24 mouse cellular contexts compared by ENCODE assay signal in genomic region chr13:115071431-115071830, GRCm38 (mm10). TPM values are rescaled to one million over a fixed set of nuclear protein-coding genes. Genes with fewer than 3 reads are reported as not detected.
DNase-seq lines count a peak whose midpoint lies in the region; ATAC-seq lines count a peak whose summit lies in the region.
"Had no signal": no experiment of that assay in that cellular context is flagged by ENCODE, and none has a peak within 500 bp of the region (broad histone marks: within the 10 kb centered on the region; RNA-seq: fewer than 3 reads in every experiment).

No protein-coding gene starts in this region.

- 86% methylated on average over 3 of the region's 3 CpGs for WGBS in kidney, embryonic 14.5 days

- no peak for ATAC-seq in kidney, embryonic 14.5 days (ENCODE audit: low FRiP score, low TSS enrichment)
- ATAC-seq: forebrain, postnatal 0 days; hindbrain, embryonic 16.5 days; midbrain, embryonic 13.5 days had no signal

- H3K27ac ChIP-seq in kidney, embryonic 14.5 days (ENCODE audit: low read depth, low read length) = no peak overlapping the region
- H3K27ac ChIP-seq: embryonic facial prominence, embryonic 12.5 days; heart, embryonic 15.5 days; hindbrain, embryonic 10.5 days; limb, embryonic 10.5 days; midbrain, embryonic 13.5 days had no signal

- H3K4me2 ChIP-seq in kidney, embryonic 14.5 days (replicated peaks; ENCODE audit: low read depth, low read length) = no peak overlapping the region
- H3K4me2 ChIP-seq: embryonic facial prominence, embryonic 12.5 days; heart, embryonic 15.5 days; intestine, embryonic 15.5 days; midbrain, embryonic 13.5 days had no signal

- peak; percentile 26 for DNase-seq in adrenal gland, postnatal 14 days
- no peak for DNase-seq in adrenal gland, postnatal 25 days
- peak; percentile 70 for DNase-seq in kidney, adult 9 months
- peak; percentile 30 for DNase-seq in lung, postnatal 14 days
- no peak for DNase-seq in lung, postnatal 4 days
- DNase-seq in gastrocnemius, adult 8-10 months (ENCODE audit: low spot score in 2 of 2) = no peak
- DNase-seq: cerebellum, adult 18-20 months; cerebellum, postnatal 14 days; forebrain, postnatal 0 days; gastrocnemius, postnatal 25 days; heart, adult 2 months; liver; thymus, adult 2 months; thymus, postnatal 4 days had no signal

- H3K9ac ChIP-seq in kidney, embryonic 14.5 days (ENCODE audit: low read depth, low read length) = no peak overlapping the region
- H3K9ac ChIP-seq: embryonic facial prominence, embryonic 12.5 days; forebrain, postnatal 0 days; heart, embryonic 15.5 days; intestine, embryonic 15.5 days; midbrain, embryonic 13.5 days had no signal

- H3K27me3 ChIP-seq in kidney, embryonic 14.5 days (ENCODE audit: control insufficient read depth, insufficient read depth, low read length) = no peaks in the 10 kb centered on the region
- H3K27me3 ChIP-seq: embryonic facial prominence, embryonic 12.5 days; heart, embryonic 15.5 days; intestine, embryonic 15.5 days; midbrain, embryonic 13.5 days had no signal

- H3K4me1 ChIP-seq in kidney, embryonic 14.5 days (ENCODE audit: control insufficient read depth, insufficient read depth, low read length) = peaks cover 4% of the 10 kb centered on the region; the same call in 1 of the 2 replicates
- H3K4me1 ChIP-seq: embryonic facial prominence, embryonic 12.5 days; hindbrain, embryonic 10.5 days; intestine, embryonic 15.5 days; limb, embryonic 10.5 days; midbrain, embryonic 13.5 days had no signal

- no peaks in the 10 kb centered on the region for H3K9me3 ChIP-seq in kidney, embryonic 14.5 days (ENCODE audit: control insufficient read depth, low read length)
- H3K9me3 ChIP-seq: embryonic facial prominence, embryonic 12.5 days; heart, embryonic 15.5 days; hindbrain, embryonic 10.5 days; intestine, embryonic 15.5 days; limb, embryonic 10.5 days; midbrain, embryonic 13.5 days had no signal

- H3K36me3 ChIP-seq in kidney, embryonic 14.5 days (ENCODE audit: control insufficient read depth, insufficient read depth, low read length) = no peaks in the 10 kb centered on the region
- H3K36me3 ChIP-seq: embryonic facial prominence, embryonic 12.5 days; heart, embryonic 15.5 days; hindbrain, embryonic 10.5 days; intestine, embryonic 15.5 days; limb, embryonic 10.5 days; midbrain, embryonic 13.5 days had no signal

- no peak overlapping the region for H3K4me3 ChIP-seq in kidney, embryonic 14.5 days (ENCODE audit: low read length)
- H3K4me3 ChIP-seq: embryonic facial prominence, embryonic 12.5 days; heart, adult 2 months; heart, embryonic 15.5 days; hindbrain, embryonic 10.5 days; intestine, embryonic 15.5 days; limb, embryonic 10.5 days; midbrain, embryonic 13.5 days had no signal

RNA-seq across cellular contexts. Expression of gene Pelo, which starts 18.6 kb away (rescaled TPM):
- total RNA-seq in adrenal gland, postnatal 14 days (2021) = 22.6 and 29.8 TPM in 2 replicates
- total RNA-seq in adrenal gland, postnatal 25 days (2021) = 22.2 and 27.6 TPM in 2 replicates
- 7.0 and 8.8 TPM in 2 replicates for polyA plus RNA-seq in kidney, embryonic 14.5 days (2014; fragmentation: Nextera tagmentation; extraction: Ambion mirVana)
- 10 to 100 TPM in 1 of 4 experiments, 1 to 10 TPM in 3; 7.9 to 10.0 (median 9.2) TPM for total RNA-seq in gastrocnemius, adult 8-10 months (2022)

RNA-seq across cellular contexts. Expression of gene Gm49395, which starts 30.3 kb away (rescaled TPM):
- total RNA-seq in adrenal gland, postnatal 14 days (2021) = 7.0 and 14.0 TPM in 2 replicates
- total RNA-seq in adrenal gland, postnatal 25 days (2021) = 3.4 and 7.3 TPM in 2 replicates
- polyA plus RNA-seq in kidney, embryonic 14.5 days (2014; fragmentation: Nextera tagmentation; extraction: Ambion mirVana) = 5.7 and 9.3 TPM in 2 replicates
- total RNA-seq in gastrocnemius, adult 8-10 months (2022) = 1 to 10 TPM; 2.0 to 3.2 (median 2.3) TPM
- total RNA-seq: monocyte, adult 5-6 weeks; neutrophil, adult 5-6 weeks had no signal

RNA-seq across cellular contexts. Expression of gene Itga1, which starts 30.3 kb away (rescaled TPM):
- 49.7 and 50.3 TPM in 2 replicates for total RNA-seq in adrenal gland, postnatal 14 days (2021)
- 28.1 and 28.9 TPM in 2 replicates for total RNA-seq in adrenal gland, postnatal 25 days (2021)
- polyA plus RNA-seq in kidney, embryonic 14.5 days (2014; fragmentation: Nextera tagmentation; extraction: Ambion mirVana) = 10.0 and 21.0 TPM in 2 replicates
- 1 to 10 TPM; 5.5 to 6.9 (median 6.5) TPM for total RNA-seq in gastrocnemius, adult 8-10 months (2022)

Comparison
In these comparisons a context has a peak if more than half of its experiments do, and no peak if none do; other contexts are left out.
1. DNase-seq: peak in adrenal gland, postnatal 14 days (single experiment), kidney, adult 9 months (single experiment) and lung, postnatal 14 days (single experiment); none in adrenal gland, postnatal 25 days (single experiment), lung, postnatal 4 days (0 of 2) and gastrocnemius, adult 8-10 months (0 of 2).